Mouse (Mus musculus) skeletal muscle tissue, postnatal 0 days (tissue): ENCODE data around the gene Mbd5. TPM values are rescaled to one million over a fixed set of nuclear protein-coding genes. Genes with fewer than 3 reads are reported as not detected.

Experiments
- polyA plus RNA-seq: library from polyadenylated mRNA; unstranded; fragments of >200 nt; fragmentation: Nextera tagmentation; extraction: Ambion mirVana; gene quantifications from 2 replicates; pipeline ENCODE4 v1.2.1, GENCODE M21; 2015

Mbd5 gene
- 10.8 and 11.9 TPM in 2 replicates for polyA plus RNA-seq

GRCm38 (mm10) chr2:48948841-48949584 lies at the start of gene Mbd5:
Mbd5 (plus strand) TSS chr2:48949508.

GRCm38 (mm10) chr2:48950252-48950315 lies 776 bp downstream of the Mbd5 start, which contains the start of gene Orc4:
Orc4 (minus strand) TSS chr2:48950277.

Other genes with a start within 250 kb of the Mbd5 start
- gene Acvr2a, start 135.4 kb upstream of the Mbd5 start, polyA plus RNA-seq, result 9.5 and 10.9 TPM in 2 replicates
- gene Orc4, start 769 bp downstream of the Mbd5 start, polyA plus RNA-seq, result 36.4 and 41.7 TPM in 2 replicates